Mouse (Mus musculus): ENCODE data around the gene Gmip. TPM values are rescaled to one million over a fixed set of nuclear protein-coding genes. Genes with fewer than 3 reads are reported as not detected.
A peak's percentile ranks its signal among the peaks of the same experiment; 100 is the strongest.

Gmip gene
- total and polyA plus RNA-seq, 3 experiments = 4.6 to 10.9 (median 4.8) TPM

DNA sequence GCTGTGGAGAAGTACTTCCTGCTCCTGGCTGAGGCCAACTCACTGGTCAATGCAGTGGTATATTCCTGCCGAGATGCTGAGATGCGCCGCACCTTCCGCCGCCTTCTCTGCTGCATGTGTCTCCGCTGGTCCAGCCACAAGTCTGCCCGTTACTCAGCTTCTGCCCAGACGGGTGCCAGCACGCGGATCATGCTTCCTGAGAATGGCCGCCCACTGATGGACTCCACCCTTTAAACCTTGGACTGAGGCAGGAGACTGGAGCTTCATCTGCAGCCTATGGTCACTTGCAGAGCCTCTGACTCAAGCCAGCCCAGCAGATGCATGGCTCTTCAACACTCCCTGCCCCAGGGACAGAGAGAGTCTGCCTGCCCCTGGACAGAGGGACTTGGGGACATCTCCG, 17.9 kb downstream of the Gmip start:
- H3K79me2 ChIP-seq (replicated peaks; ENCODE audit: control insufficient read depth, insufficient read depth, low read length) = no peaks in the 10 kb centered on the region
- intact Hi-C loops (cut with DNase I) = no loop called here

GRCm38 (mm10) chr8:69832298-69832853, 23.9 kb downstream of the Gmip start, which contains the start of gene Pbx4:
Pbx4 (plus strand) TSS chr8:69832491.
- DNase-seq = peak; percentile 78 to 88
- H3K27ac ChIP-seq = no peak within 1 kb of the TSS
- peaks cover 1% of the 10 kb centered on the region; the same call in 1 of the 2 replicates for H3K4me1 ChIP-seq (ENCODE audit: control insufficient read depth, insufficient read depth, low read length)
- peak within 1 kb of the TSS; percentile 47 for H3K4me3 ChIP-seq
- peak within 1 kb of the TSS; percentile 41 for H3K9ac ChIP-seq (ENCODE audit: low read depth, low read length)
- H3K36me3 ChIP-seq (ENCODE audit: control insufficient read depth, insufficient read depth, low read length) = no peaks in the 10 kb centered on the region
- 1% methylated on average over 38 of the region's 38 CpGs for WGBS
- intact Hi-C loops (cut with DNase I) = no loop called here
- H3K79me2 ChIP-seq (replicated peaks; ENCODE audit: control insufficient read depth, insufficient read depth, low read length) = no peaks in the 10 kb centered on the region
- TF ChIP-seq POLR2A (IDR thresholded peaks at IDR 0.05; ENCODE audit: insufficient read depth, low read depth, low read length) = no peak
- no peak for TF ChIP-seq EP300 (IDR thresholded peaks at IDR 0.05; ENCODE audit: insufficient read depth, low read depth, low read length)
- TF ChIP-seq CTCF (IDR thresholded peaks at IDR 0.05) = peak; percentile 33
- H3K27me3 ChIP-seq (ENCODE audit: control insufficient read depth, insufficient read depth, low read length) = no peaks in the 10 kb centered on the region

More for the DNA sequence above, 17.9 kb downstream of the Gmip start:
- H3K36me3 ChIP-seq (ENCODE audit: control insufficient read depth, insufficient read depth, low read length) = no peaks in the 10 kb centered on the region
- peaks cover 2% of the 10 kb centered on the region; the same call in 1 of the 2 replicates for H3K4me1 ChIP-seq (ENCODE audit: control insufficient read depth, insufficient read depth, low read length)
- TF ChIP-seq CTCF (IDR thresholded peaks at IDR 0.05) = no peak
- no peak for TF ChIP-seq EP300 (IDR thresholded peaks at IDR 0.05; ENCODE audit: insufficient read depth, low read depth, low read length)
- TF ChIP-seq POLR2A (IDR thresholded peaks at IDR 0.05; ENCODE audit: insufficient read depth, low read depth, low read length) = no peak
- H3K4me3 ChIP-seq = no peak overlapping the region
- H3K9ac ChIP-seq (ENCODE audit: low read depth, low read length) = no peak overlapping the region
- WGBS = 92% methylated on average over 12 of the region's 12 CpGs
- no peak for DNase-seq
- H3K27me3 ChIP-seq (ENCODE audit: control insufficient read depth, insufficient read depth, low read length) = no peaks in the 10 kb centered on the region
- H3K27ac ChIP-seq = no peak overlapping the region

- 75% methylated on average over 8 of the region's 8 CpGs for WGBS
- no peak overlapping the region for H3K4me3 ChIP-seq
- no peaks in the 10 kb centered on the region for H3K36me3 ChIP-seq (ENCODE audit: control insufficient read depth, insufficient read depth, low read length)
- intact Hi-C loops (cut with DNase I) = no loop called here
- no peaks in the 10 kb centered on the region; the same call in 1 of the 2 replicates for H3K4me1 ChIP-seq (ENCODE audit: control insufficient read depth, insufficient read depth, low read length)
- no peak overlapping the region for H3K27ac ChIP-seq
- no peak for DNase-seq
- H3K27me3 ChIP-seq (ENCODE audit: control insufficient read depth, insufficient read depth, low read length) = no peaks in the 10 kb centered on the region
- no peaks in the 10 kb centered on the region for H3K79me2 ChIP-seq (replicated peaks; ENCODE audit: control insufficient read depth, insufficient read depth, low read length)
- H3K9ac ChIP-seq (ENCODE audit: low read depth, low read length) = no peak overlapping the region
- TF ChIP-seq POLR2A (IDR thresholded peaks at IDR 0.05; ENCODE audit: insufficient read depth, low read depth, low read length) (no peak), CTCF (IDR thresholded peaks at IDR 0.05) (no peak), EP300 (IDR thresholded peaks at IDR 0.05; ENCODE audit: insufficient read depth, low read depth, low read length) (no peak)
Observed at GRCm38 (mm10) chr8:69837057-69837682, 28.7 kb downstream of the Gmip start.

DNA sequence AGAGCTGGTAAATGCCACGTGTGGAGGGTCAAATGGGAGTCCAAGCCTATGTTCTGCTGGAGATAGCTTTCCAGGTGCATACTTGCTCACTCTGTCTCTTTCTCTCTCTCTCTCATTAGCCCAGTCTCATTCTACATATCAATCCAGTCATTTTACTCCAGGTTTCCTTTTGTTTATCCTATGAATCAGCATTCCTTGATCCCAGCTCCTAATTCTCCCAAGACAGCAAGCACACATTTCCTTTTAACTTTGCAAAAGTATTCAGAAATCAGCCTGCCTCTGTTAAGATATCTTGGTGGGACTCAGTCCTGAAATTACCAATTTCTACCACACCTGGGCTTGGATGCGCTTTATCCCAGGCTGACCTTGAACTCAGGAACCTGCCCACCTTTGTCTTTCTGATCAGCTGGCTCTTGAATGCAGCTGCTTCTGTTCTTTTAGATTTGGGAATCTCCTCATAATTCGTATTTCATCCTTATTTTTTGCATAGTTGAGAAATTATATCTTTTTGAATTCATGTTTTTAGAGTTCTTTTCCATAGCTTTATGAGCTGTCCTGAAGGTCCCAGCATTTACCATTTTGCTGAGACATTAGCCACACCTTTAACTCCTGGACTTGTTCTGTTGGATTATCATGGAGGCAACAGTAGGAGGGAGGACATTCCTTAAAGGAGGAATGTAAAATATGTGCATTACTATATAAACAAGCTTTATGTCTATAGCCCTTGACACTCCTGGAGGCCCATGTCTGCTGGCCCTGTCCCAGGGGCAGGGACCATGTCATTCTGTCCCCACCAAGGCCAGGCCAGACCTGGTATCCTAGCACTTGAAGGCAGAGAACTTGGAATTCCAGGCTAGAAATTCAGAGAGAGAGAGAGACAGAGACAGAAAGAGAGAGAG, 38.9 kb downstream of the Gmip start:
- Histone ChIP-seq H3K27me3 (ENCODE audit: control insufficient read depth, insufficient read depth, low read length) (no peaks in the 10 kb centered on the region), H3K4me1 (ENCODE audit: control insufficient read depth, insufficient read depth, low read length) (peaks cover 3% of the 10 kb centered on the region), H3K4me3 (no peak overlapping the region), H3K79me2 (replicated peaks; ENCODE audit: control insufficient read depth, insufficient read depth, low read length) (no peaks in the 10 kb centered on the region), H3K36me3 (ENCODE audit: control insufficient read depth, insufficient read depth, low read length) (no peaks in the 10 kb centered on the region), H3K9ac (ENCODE audit: low read depth, low read length) (no peak overlapping the region), H3K27ac (no peak overlapping the region)
- intact Hi-C loops (cut with DNase I) = no loop called here
- WGBS = 67% methylated on average over 3 of the region's 3 CpGs
- no peak for DNase-seq
- TF ChIP-seq EP300 (IDR thresholded peaks at IDR 0.05; ENCODE audit: insufficient read depth, low read depth, low read length) (no peak), CTCF (IDR thresholded peaks at IDR 0.05) (no peak), POLR2A (IDR thresholded peaks at IDR 0.05; ENCODE audit: insufficient read depth, low read depth, low read length) (no peak)

DNA sequence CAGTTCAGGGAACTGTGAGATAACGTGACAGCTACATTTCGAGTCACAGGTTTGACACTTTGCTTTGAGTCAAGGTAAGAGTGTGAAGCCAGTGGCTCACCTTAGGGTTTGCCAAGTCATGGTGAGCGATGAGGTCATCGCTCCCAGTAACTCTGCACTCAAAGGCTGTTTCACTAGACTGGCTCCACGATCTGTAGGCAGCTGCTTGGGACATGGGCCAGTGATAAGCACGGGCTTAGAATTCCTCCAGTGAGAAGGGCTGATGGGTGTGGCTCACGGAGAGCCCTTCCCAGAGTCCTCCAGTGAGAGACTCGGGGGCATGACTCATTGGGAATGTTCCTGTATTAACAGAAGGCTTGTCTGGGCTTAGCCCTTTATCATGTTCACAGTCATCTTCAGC, 40.5 kb downstream of the Gmip start:
- TF ChIP-seq POLR2A (IDR thresholded peaks at IDR 0.05; ENCODE audit: insufficient read depth, low read depth, low read length) (no peak), EP300 (IDR thresholded peaks at IDR 0.05; ENCODE audit: insufficient read depth, low read depth, low read length) (no peak), CTCF (IDR thresholded peaks at IDR 0.05) (no peak)
- WGBS = 34% methylated on average over 8 of the region's 8 CpGs
- H3K9ac ChIP-seq (ENCODE audit: low read depth, low read length) = no peak overlapping the region
- no peaks in the 10 kb centered on the region for H3K79me2 ChIP-seq (replicated peaks; ENCODE audit: control insufficient read depth, insufficient read depth, low read length)
- no peak overlapping the region for H3K27ac ChIP-seq
- DNase-seq = peak in 1 of 2 experiments; percentile 66
- peaks cover 3% of the 10 kb centered on the region for H3K4me1 ChIP-seq (ENCODE audit: control insufficient read depth, insufficient read depth, low read length)
- intact Hi-C loops (cut with DNase I) = no loop called here
- H3K4me3 ChIP-seq = no peak overlapping the region
- H3K27me3 ChIP-seq (ENCODE audit: control insufficient read depth, insufficient read depth, low read length) = no peaks in the 10 kb centered on the region
- no peaks in the 10 kb centered on the region for H3K36me3 ChIP-seq (ENCODE audit: control insufficient read depth, insufficient read depth, low read length)

Data from heart, adult 2 months (tissue).